Mouse (Mus musculus): ENCODE data around the gene Grin2b. TPM values are rescaled to one million over a fixed set of nuclear protein-coding genes. Genes with fewer than 3 reads are reported as not detected.

Grin2b gene
- polyA plus RNA-seq, 1 experiment from 2014 or later: 0.04 TPM

- DNase-seq (ENCODE audit: low spot score) (no peak), ATAC-seq (replicated peaks; ENCODE audit: low FRiP score) (no peak)
- H3K36me3 ChIP-seq (ENCODE audit: control insufficient read depth, insufficient read depth, low read length): no peaks in the 10 kb centered on the region
- H3K4me1 ChIP-seq (replicated peaks; ENCODE audit: control insufficient read depth, insufficient read depth, low read length): no peaks in the 10 kb centered on the region
- no peak overlapping the region for H3K4me3 ChIP-seq (ENCODE audit: low read depth, low read length)
- 72% methylated on average over 9 of the region's 9 CpGs for WGBS
- no peak overlapping the region for H3K9ac ChIP-seq (ENCODE audit: low read depth, low read length)
- H3K9me3 ChIP-seq (ENCODE audit: control insufficient read depth, low read length): no peaks in the 10 kb centered on the region; the same call in 1 of the 2 replicates
- H3K4me2 ChIP-seq: no peak overlapping the region
- H3K27me3 ChIP-seq (replicated peaks; ENCODE audit: control insufficient read depth, insufficient read depth, low read length): no peaks in the 10 kb centered on the region
- H3K27ac ChIP-seq (ENCODE audit: low read depth, low read length): no peak overlapping the region
Measured at GRCm38 (mm10) chr6:135961766-135962165, 211.5 kb downstream of the Grin2b start.

- Histone ChIP-seq H3K9ac (ENCODE audit: low read depth, low read length) (no peak overlapping the region), H3K27ac (ENCODE audit: low read depth, low read length) (no peak overlapping the region), H3K36me3 (ENCODE audit: control insufficient read depth, insufficient read depth, low read length) (no peaks in the 10 kb centered on the region), H3K4me3 (ENCODE audit: low read depth, low read length) (no peak overlapping the region), H3K27me3 (replicated peaks; ENCODE audit: control insufficient read depth, insufficient read depth, low read length) (no peaks in the 10 kb centered on the region), H3K4me1 (replicated peaks; ENCODE audit: control insufficient read depth, insufficient read depth, low read length) (no peaks in the 10 kb centered on the region), H3K9me3 (ENCODE audit: control insufficient read depth, low read length) (no peaks in the 10 kb centered on the region; the same call in 1 of the 2 replicates), H3K4me2 (no peak overlapping the region)
- DNase-seq (ENCODE audit: low spot score): no peak
- WGBS: 73% methylated on average over 10 of the region's 10 CpGs
- no peak for ATAC-seq (replicated peaks; ENCODE audit: low FRiP score)
Measured at GRCm38 (mm10) chr6:135959629-135960028, 213.7 kb downstream of the Grin2b start.

GRCm38 (mm10) chr6:135951666-135952065, 221.6 kb downstream of the Grin2b start:
- Histone ChIP-seq H3K4me3 (ENCODE audit: low read depth, low read length) (no peak overlapping the region), H3K4me2 (no peak overlapping the region), H3K9me3 (ENCODE audit: control insufficient read depth, low read length) (no peaks in the 10 kb centered on the region), H3K36me3 (ENCODE audit: control insufficient read depth, insufficient read depth, low read length) (no peaks in the 10 kb centered on the region), H3K9ac (ENCODE audit: low read depth, low read length) (no peak overlapping the region), H3K4me1 (replicated peaks; ENCODE audit: control insufficient read depth, insufficient read depth, low read length) (no peaks in the 10 kb centered on the region), H3K27ac (ENCODE audit: low read depth, low read length) (no peak overlapping the region), H3K27me3 (replicated peaks; ENCODE audit: control insufficient read depth, insufficient read depth, low read length) (no peaks in the 10 kb centered on the region)
- ATAC-seq (replicated peaks; ENCODE audit: low FRiP score) (no peak), DNase-seq (ENCODE audit: low spot score) (no peak)
- WGBS: 61% methylated on average over 5 of the region's 5 CpGs

- no peaks in the 10 kb centered on the region for H3K36me3 ChIP-seq (ENCODE audit: control insufficient read depth, insufficient read depth, low read length)
- H3K4me2 ChIP-seq: no peak overlapping the region
- no peaks in the 10 kb centered on the region for H3K27me3 ChIP-seq (replicated peaks; ENCODE audit: control insufficient read depth, insufficient read depth, low read length)
- no peaks in the 10 kb centered on the region for H3K4me1 ChIP-seq (replicated peaks; ENCODE audit: control insufficient read depth, insufficient read depth, low read length)
- H3K9me3 ChIP-seq (ENCODE audit: control insufficient read depth, low read length): no peaks in the 10 kb centered on the region
- no peak for ATAC-seq (replicated peaks; ENCODE audit: low FRiP score)
- 70% methylated on average over 5 of the region's 5 CpGs for WGBS
- no peak overlapping the region for H3K27ac ChIP-seq (ENCODE audit: low read depth, low read length)
- DNase-seq (ENCODE audit: low spot score): no peak
- H3K9ac ChIP-seq (ENCODE audit: low read depth, low read length): no peak overlapping the region
- no peak overlapping the region for H3K4me3 ChIP-seq (ENCODE audit: low read depth, low read length)
Measured at GRCm38 (mm10) chr6:135945511-135945910, 227.8 kb downstream of the Grin2b start.

GRCm38 (mm10) chr6:135944358-135944757, 229.0 kb downstream of the Grin2b start:
- 80% methylated on average over 5 of the region's 5 CpGs for WGBS
- Histone ChIP-seq H3K27me3 (replicated peaks; ENCODE audit: control insufficient read depth, insufficient read depth, low read length) (no peaks in the 10 kb centered on the region), H3K4me2 (no peak overlapping the region), H3K36me3 (ENCODE audit: control insufficient read depth, insufficient read depth, low read length) (no peaks in the 10 kb centered on the region), H3K4me1 (replicated peaks; ENCODE audit: control insufficient read depth, insufficient read depth, low read length) (no peaks in the 10 kb centered on the region), H3K27ac (ENCODE audit: low read depth, low read length) (no peak overlapping the region), H3K9ac (ENCODE audit: low read depth, low read length) (no peak overlapping the region), H3K9me3 (ENCODE audit: control insufficient read depth, low read length) (no peaks in the 10 kb centered on the region), H3K4me3 (ENCODE audit: low read depth, low read length) (no peak overlapping the region)
- no peak for ATAC-seq (replicated peaks; ENCODE audit: low FRiP score)
- no peak for DNase-seq (ENCODE audit: low spot score)

- Histone ChIP-seq H3K4me2 (no peak overlapping the region), H3K9ac (ENCODE audit: low read depth, low read length) (no peak overlapping the region), H3K4me3 (ENCODE audit: low read depth, low read length) (no peak overlapping the region), H3K27ac (ENCODE audit: low read depth, low read length) (no peak overlapping the region), H3K4me1 (replicated peaks; ENCODE audit: control insufficient read depth, insufficient read depth, low read length) (no peaks in the 10 kb centered on the region), H3K36me3 (ENCODE audit: control insufficient read depth, insufficient read depth, low read length) (no peaks in the 10 kb centered on the region), H3K9me3 (ENCODE audit: control insufficient read depth, low read length) (no peaks in the 10 kb centered on the region), H3K27me3 (replicated peaks; ENCODE audit: control insufficient read depth, insufficient read depth, low read length) (no peaks in the 10 kb centered on the region)
- no peak for DNase-seq (ENCODE audit: low spot score)
- WGBS: 82% methylated on average over 6 of the region's 6 CpGs
- ATAC-seq (replicated peaks; ENCODE audit: low FRiP score): no peak
Measured at GRCm38 (mm10) chr6:135943121-135943617, 230.1 kb downstream of the Grin2b start.

GRCm38 (mm10) chr6:135932924-135933323, 240.4 kb downstream of the Grin2b start:
- DNase-seq (ENCODE audit: low spot score) (no peak), ATAC-seq (replicated peaks; ENCODE audit: low FRiP score) (no peak)
- no peaks in the 10 kb centered on the region for H3K27me3 ChIP-seq (replicated peaks; ENCODE audit: control insufficient read depth, insufficient read depth, low read length)
- H3K36me3 ChIP-seq (ENCODE audit: control insufficient read depth, insufficient read depth, low read length): no peaks in the 10 kb centered on the region
- no peaks in the 10 kb centered on the region for H3K4me1 ChIP-seq (replicated peaks; ENCODE audit: control insufficient read depth, insufficient read depth, low read length)
- no peak overlapping the region for H3K4me2 ChIP-seq
- no peak overlapping the region for H3K4me3 ChIP-seq (ENCODE audit: low read depth, low read length)
- WGBS: 61% methylated on average over 3 of the region's 3 CpGs
- H3K9me3 ChIP-seq (ENCODE audit: control insufficient read depth, low read length): no peaks in the 10 kb centered on the region
- H3K27ac ChIP-seq (ENCODE audit: low read depth, low read length): no peak overlapping the region
- H3K9ac ChIP-seq (ENCODE audit: low read depth, low read length): no peak overlapping the region

- ATAC-seq (replicated peaks; ENCODE audit: low FRiP score): no peak
- H3K4me1 ChIP-seq (replicated peaks; ENCODE audit: control insufficient read depth, insufficient read depth, low read length): no peaks in the 10 kb centered on the region
- no peaks in the 10 kb centered on the region for H3K36me3 ChIP-seq (ENCODE audit: control insufficient read depth, insufficient read depth, low read length)
- WGBS: 83% methylated on average over 6 of the region's 6 CpGs
- H3K4me3 ChIP-seq (ENCODE audit: low read depth, low read length): no peak overlapping the region
- no peak for DNase-seq (ENCODE audit: low spot score)
- no peak overlapping the region for H3K27ac ChIP-seq (ENCODE audit: low read depth, low read length)
- H3K9me3 ChIP-seq (ENCODE audit: control insufficient read depth, low read length): no peaks in the 10 kb centered on the region
- no peak overlapping the region for H3K4me2 ChIP-seq
- no peak overlapping the region for H3K9ac ChIP-seq (ENCODE audit: low read depth, low read length)
- no peaks in the 10 kb centered on the region for H3K27me3 ChIP-seq (replicated peaks; ENCODE audit: control insufficient read depth, insufficient read depth, low read length)
Measured at GRCm38 (mm10) chr6:135932400-135932920, 240.9 kb downstream of the Grin2b start.

- Histone ChIP-seq H3K4me2 (no peak overlapping the region), H3K4me1 (replicated peaks; ENCODE audit: control insufficient read depth, insufficient read depth, low read length) (no peaks in the 10 kb centered on the region), H3K4me3 (ENCODE audit: low read depth, low read length) (no peak overlapping the region), H3K36me3 (ENCODE audit: control insufficient read depth, insufficient read depth, low read length) (no peaks in the 10 kb centered on the region), H3K27ac (ENCODE audit: low read depth, low read length) (no peak overlapping the region), H3K27me3 (replicated peaks; ENCODE audit: control insufficient read depth, insufficient read depth, low read length) (no peaks in the 10 kb centered on the region), H3K9me3 (ENCODE audit: control insufficient read depth, low read length) (no peaks in the 10 kb centered on the region), H3K9ac (ENCODE audit: low read depth, low read length) (no peak overlapping the region)
- no peak for ATAC-seq (replicated peaks; ENCODE audit: low FRiP score)
- DNase-seq (ENCODE audit: low spot score): no peak
Measured at GRCm38 (mm10) chr6:135917676-135918075, 255.6 kb downstream of the Grin2b start.
